Comparison of ENCODE assay signal across 25 mouse cellular contexts in genomic region chr6:113289346-113289745, GRCm38 (mm10). TPM values are rescaled to one million over a fixed set of nuclear protein-coding genes. Genes with fewer than 3 reads are reported as not detected.
"Had no signal": no experiment of that assay in that cellular context is flagged by ENCODE, and none has a peak within 500 bp of the region (broad histone marks: within the 10 kb centered on the region; RNA-seq: fewer than 3 reads in every experiment).

No protein-coding gene starts in this region.

- H3K36me3 ChIP-seq: heart, embryonic 10.5 days; heart, embryonic 12.5 days; hindbrain, embryonic 10.5 days; hindbrain, embryonic 12.5 days; intestine, embryonic 15.5 days; limb, embryonic 13.5 days; limb, embryonic 15.5 days; liver, embryonic 12.5 days had no signal

- H3K4me1 ChIP-seq: heart, embryonic 10.5 days; heart, embryonic 12.5 days; hindbrain, embryonic 12.5 days; intestine, embryonic 15.5 days; limb, embryonic 13.5 days; limb, embryonic 15.5 days; liver, embryonic 12.5 days had no signal

- H3K9me3 ChIP-seq: heart, embryonic 10.5 days; heart, embryonic 12.5 days; hindbrain, embryonic 10.5 days; hindbrain, embryonic 12.5 days; intestine, embryonic 15.5 days; limb, embryonic 13.5 days; limb, embryonic 15.5 days; liver, embryonic 12.5 days had no signal

- DNase-seq: gastrocnemius, adult 2 months; gastrocnemius, postnatal 10 days; gastrocnemius, postnatal 25 days; heart, adult 18-20 months; heart, postnatal 10 days; heart, postnatal 4 days; kidney, adult 18-20 months; kidney, adult 8-10 months; kidney, postnatal 10 days; kidney, postnatal 25 days; kidney, postnatal 4 days; layer of hippocampus, postnatal 36 days; left cerebral cortex, postnatal 4 days had no signal

- H3K4me3 ChIP-seq: gastrocnemius, adult 2 months; heart, embryonic 10.5 days; heart, embryonic 12.5 days; hindbrain, embryonic 10.5 days; hindbrain, embryonic 12.5 days; intestine, embryonic 15.5 days; layer of hippocampus, adult 2 months; limb, embryonic 13.5 days; limb, embryonic 15.5 days; liver, embryonic 12.5 days had no signal

RNA-seq across cellular contexts. Expression of gene Cpne9, which starts 7.2 kb away (rescaled TPM):
- total RNA-seq: gastrocnemius, adult 2 months; gastrocnemius, postnatal 25 days; granulocyte monocyte progenitor cell, adult 5-6 weeks; heart, adult 18-20 months; heart, postnatal 10 days; heart, postnatal 25 days; heart, postnatal 4 days; liver, adult 2 months had no signal
